Mouse (Mus musculus) frontal cortex, postnatal 36 days (tissue): ENCODE measurements around the gene Rps3.

Source experiments
- DNase-seq, 2 experiments: peaks; one replicate each; pipeline ENCODE4 v3.0.0; 2022; ENCODE audit warnings: low spot score in 2 of 2

The Rps3 gene

DNA sequence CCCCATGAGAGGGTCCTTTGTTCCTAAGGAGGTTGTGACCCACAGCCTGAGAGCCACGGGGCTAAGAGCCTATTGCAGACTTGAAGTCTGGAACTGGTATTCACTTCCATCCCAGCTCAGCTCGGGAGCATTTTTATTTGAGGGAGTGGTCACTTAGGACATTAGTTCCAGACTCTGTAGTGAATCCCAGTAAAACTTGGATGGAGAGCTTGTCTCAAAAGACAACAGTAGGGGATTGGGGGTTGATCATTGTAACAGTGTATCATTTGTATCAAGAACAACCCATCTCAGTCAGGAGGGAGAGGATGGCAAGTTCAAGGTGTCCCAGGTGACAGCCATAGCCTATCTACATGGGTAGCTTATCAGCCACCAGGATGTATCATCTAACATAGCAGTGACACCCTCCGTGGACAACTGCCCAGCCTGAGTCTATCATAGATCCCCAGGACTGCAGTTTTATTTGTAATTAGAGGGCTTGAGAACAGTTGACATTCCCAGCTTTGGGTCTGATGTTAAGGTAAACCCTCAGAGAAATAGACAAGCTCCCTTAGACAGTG lies 6.9 kb downstream of the Rps3 start:
- no peak for DNase-seq

GRCm38 (mm10) chr7:99475562-99475911 lies 8.0 kb downstream of the Rps3 start:
- no peak for DNase-seq

- no peak for DNase-seq
Observed at GRCm38 (mm10) chr7:99474836-99475561, 8.5 kb downstream of the Rps3 start.

- DNase-seq = no peak
Observed at GRCm38 (mm10) chr7:99473638-99474407, 9.7 kb downstream of the Rps3 start.

- no peak for DNase-seq
Observed at GRCm38 (mm10) chr7:99471578-99471977, 12.0 kb downstream of the Rps3 start.

- DNase-seq = no peak
Observed at GRCm38 (mm10) chr7:99469680-99470405, 13.7 kb downstream of the Rps3 start.

DNA sequence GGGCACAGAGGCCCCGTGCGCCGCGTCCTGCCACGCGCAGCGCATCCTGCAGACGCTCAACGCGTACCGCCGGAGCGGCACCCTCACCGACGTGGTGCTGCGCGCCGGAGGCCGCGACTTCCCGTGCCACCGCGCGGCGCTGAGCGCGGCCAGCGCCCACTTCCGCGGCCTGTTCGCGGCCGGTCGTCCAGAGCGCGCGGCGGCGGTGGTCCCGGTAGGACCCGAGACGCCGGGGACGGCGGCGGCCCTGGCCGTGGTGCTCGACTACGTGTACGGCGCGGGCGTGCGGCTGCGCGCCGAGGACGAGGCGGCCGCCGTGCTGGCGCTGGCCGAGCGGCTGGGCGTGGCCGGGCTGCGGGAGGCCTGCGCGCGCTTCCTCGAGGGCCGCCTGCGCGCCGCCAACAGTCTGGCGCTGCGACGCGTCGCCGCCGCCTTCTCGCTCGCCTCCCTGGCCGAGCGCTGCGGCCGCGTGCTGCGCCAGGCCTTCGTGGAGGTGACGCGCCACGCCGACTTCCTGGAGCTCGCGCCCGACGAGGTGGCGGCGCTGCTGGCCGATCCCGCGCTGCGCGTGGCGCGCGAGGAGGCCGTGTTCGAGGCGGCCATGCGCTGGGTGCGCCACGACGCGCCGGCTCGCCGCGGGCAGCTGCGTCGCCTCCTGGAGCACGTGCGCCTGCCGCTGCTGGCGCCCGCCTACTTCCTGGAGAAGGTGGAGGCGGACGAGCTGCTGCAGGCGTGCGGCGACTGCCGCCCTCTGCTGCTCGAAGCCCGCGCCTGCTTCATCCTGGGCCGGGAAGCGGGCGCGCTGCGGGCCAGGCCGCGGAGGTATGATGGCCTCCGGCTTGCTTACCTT lies 15.0 kb downstream of the Rps3 start:
- DNase-seq = peak; percentile 64 to 75

GRCm38 (mm10) chr7:99467916-99468282 lies 15.6 kb downstream of the Rps3 start:
- DNase-seq = no peak

GRCm38 (mm10) chr7:99465811-99466210 lies 17.7 kb downstream of the Rps3 start, which contains the start of gene Klhl35:
Gene Klhl35, plus strand, starts transcription at chr7:99466004.
- DNase-seq = no peak

- DNase-seq = no peak
Observed at GRCm38 (mm10) chr7:99463120-99463519, 20.4 kb downstream of the Rps3 start.

GRCm38 (mm10) chr7:99459888-99460652 lies 23.5 kb downstream of the Rps3 start:
- DNase-seq = peak in 1 of 2 experiments; percentile 53

GRCm38 (mm10) chr7:99458849-99459248 lies 24.7 kb downstream of the Rps3 start:
- DNase-seq = peak; percentile 61 to 66

DNA sequence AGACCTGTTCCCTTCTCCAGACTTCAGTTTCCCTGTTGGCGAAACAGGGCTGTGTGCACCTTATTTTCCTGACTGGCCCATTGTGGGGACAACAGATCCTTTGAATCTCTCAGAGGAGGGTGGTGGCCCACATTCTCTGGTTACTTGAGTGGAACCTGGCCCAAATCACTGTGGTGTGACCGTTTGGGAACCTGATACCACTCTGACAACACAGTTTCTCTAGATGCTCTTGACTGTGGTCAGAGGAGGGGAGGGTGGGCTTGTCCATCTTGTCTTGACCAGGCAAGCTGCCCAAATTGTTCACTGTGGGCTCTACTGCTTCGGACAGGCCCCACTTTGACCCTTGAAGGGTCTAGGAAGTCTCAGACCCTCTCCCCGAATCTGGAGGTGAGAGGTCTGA lies 29.5 kb downstream of the Rps3 start:
- no peak for DNase-seq

GRCm38 (mm10) chr7:99452859-99453258 lies 30.7 kb downstream of the Rps3 start:
- DNase-seq = no peak

DNA sequence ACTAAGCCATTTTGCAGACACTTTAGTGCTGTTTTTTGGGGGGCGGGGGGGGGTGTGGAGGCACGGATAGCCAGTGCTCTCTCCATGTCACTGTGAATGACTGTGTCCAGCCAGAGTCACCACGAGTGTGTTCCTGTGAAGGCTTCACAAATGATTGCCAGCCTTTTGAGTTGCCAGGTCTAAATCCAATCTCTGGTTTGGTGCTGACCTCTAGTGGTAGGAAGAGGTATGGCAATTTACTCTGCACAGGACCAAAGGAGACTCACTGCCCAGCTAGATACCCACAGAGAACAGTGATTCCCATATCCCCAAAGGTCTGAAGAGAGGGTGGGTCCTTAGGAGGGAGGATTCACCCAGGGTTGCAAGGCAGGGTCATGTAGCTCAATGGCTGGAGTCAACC lies 32.8 kb downstream of the Rps3 start:
- DNase-seq = peak in 1 of 2 experiments; percentile 88

DNA sequence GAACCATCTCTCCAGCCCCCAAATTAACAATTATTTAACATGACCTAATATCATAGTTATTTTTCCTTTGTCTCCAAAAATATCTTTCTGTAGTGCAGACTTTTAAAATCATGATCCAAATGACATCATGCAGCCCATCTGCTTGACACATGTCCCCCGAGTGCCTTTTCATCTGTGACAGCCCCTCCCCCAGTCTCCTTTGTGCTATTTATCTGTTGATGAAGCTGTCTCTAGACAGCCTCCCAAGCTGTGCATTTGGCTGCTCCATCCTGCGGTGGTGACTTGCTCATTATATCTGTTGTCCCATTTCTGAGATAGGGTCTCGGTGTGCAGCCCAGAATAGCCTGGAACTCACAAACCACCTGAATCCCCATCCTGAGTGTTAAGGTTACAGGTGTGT lies 33.8 kb downstream of the Rps3 start:
- DNase-seq = no peak

GRCm38 (mm10) chr7:99449063-99449462 lies 34.5 kb downstream of the Rps3 start:
- DNase-seq = no peak

DNA sequence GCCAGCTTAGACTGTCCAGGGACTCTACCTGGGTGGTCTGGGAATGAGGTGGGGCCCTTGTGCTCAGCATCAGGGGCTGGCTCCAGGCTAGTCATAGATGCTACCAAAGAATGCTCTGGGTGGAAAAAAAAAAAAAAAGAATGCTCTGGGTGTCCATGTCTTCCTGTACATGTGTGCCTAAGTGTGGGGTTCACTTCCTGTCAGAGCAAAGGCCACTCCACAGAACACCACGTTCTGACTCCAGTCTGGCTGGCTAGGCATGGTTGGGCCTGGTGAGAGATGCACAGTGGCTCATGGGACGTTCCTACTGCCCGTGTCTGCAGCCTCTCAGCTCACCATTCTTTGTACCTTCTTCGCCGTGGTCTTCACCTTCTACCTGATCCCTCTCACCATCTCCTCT lies 34.9 kb downstream of the Rps3 start:
- DNase-seq = no peak

- no peak for DNase-seq
Observed at GRCm38 (mm10) chr7:99447323-99447722, 36.2 kb downstream of the Rps3 start.

GRCm38 (mm10) chr7:99445833-99446232 lies 37.7 kb downstream of the Rps3 start:
- no peak for DNase-seq

GRCm38 (mm10) chr7:99444012-99444411 lies 39.5 kb downstream of the Rps3 start:
- no peak for DNase-seq
